Mouse (Mus musculus) liver, postnatal 0 days (tissue): ENCODE measurements around the gene Lingo2.

ENCODE experiments used
- CTCF ChIP-seq: sonication (generic); IDR thresholded peaks from 2 replicates; pipeline ENCODE4 v1.5.1; 2016; ENCODE audit warnings: antibody characterized with exemption, low read depth
- EP300 ChIP-seq: IDR thresholded peaks from 2 replicates; pipeline ENCODE4 v1.6.1; 2016; ENCODE audit warnings: antibody characterized with exemption, low read depth, mild to moderate bottlenecking

GRCm38 (mm10) chr4:36890810-36891209, 60.7 kb downstream of the Lingo2 start:
- TF ChIP-seq CTCF (no peak), EP300 (no peak)
